Mouse (Mus musculus) heart, adult 2 months (tissue): ENCODE measurements around the gene Mettl2. TPM values are rescaled to one million over a fixed set of nuclear protein-coding genes. Genes with fewer than 3 reads are reported as not detected.
A peak's percentile ranks its signal among the peaks of the same experiment; 100 is the strongest.

Source experiments
- DNase-seq, 2 experiments: peaks; one replicate each; pipeline ENCODE4 v3.0.0; 2021
- H3K27ac ChIP-seq: fragments of 200-600 bp; 2 replicates; pipeline ENCODE4 v1.8.1; 2022
- H3K27me3 ChIP-seq: fragments of 200-500 bp; 2 replicates; pipeline ENCODE4 v1.6.1; 2012; ENCODE audit warnings: mild to moderate bottlenecking, low read length, inconsistent platforms, mixed read lengths; ENCODE audit not compliant: control insufficient read depth, insufficient read depth
- H3K36me3 ChIP-seq: fragments of 200-500 bp; 2 replicates; pipeline ENCODE4 v1.6.1; 2012; ENCODE audit warnings: low read length, inconsistent platforms; ENCODE audit not compliant: control insufficient read depth, insufficient read depth
- H3K4me1 ChIP-seq: fragments of 200-500 bp; 2 replicates; pipeline ENCODE4 v1.6.1; 2011; ENCODE audit warnings: low read length; ENCODE audit not compliant: control insufficient read depth, insufficient read depth
- H3K4me3 ChIP-seq: fragments of 200-600 bp; 2 replicates; pipeline ENCODE4 v1.8.1; 2022
- H3K79me2 ChIP-seq: fragments of 200-500 bp; replicated peaks from 2 replicates; pipeline ENCODE4 v1.6.1; 2012; ENCODE audit warnings: mild to moderate bottlenecking, inconsistent platforms, low read length, moderate library complexity, mixed read lengths; ENCODE audit not compliant: control insufficient read depth, insufficient read depth
- H3K9ac ChIP-seq: fragments of 200-500 bp; 2 replicates; pipeline ENCODE4 v1.6.1; 2012; ENCODE audit warnings: low read depth, mild to moderate bottlenecking, control low read depth, inconsistent platforms, low read length, mixed read lengths
- CTCF ChIP-seq: fragments of 200-600 bp; IDR thresholded peaks from 2 replicates; pipeline ENCODE4 v1.8.1; 2022; ENCODE audit warnings: antibody characterized with exemption, mild to moderate bottlenecking, moderate library complexity
- EP300 ChIP-seq: fragments of 200-500 bp; IDR thresholded peaks from 2 replicates; pipeline ENCODE4 v1.6.1; 2011; ENCODE audit warnings: low read depth, low read length, control low read depth; ENCODE audit not compliant: insufficient read depth
- POLR2A ChIP-seq: fragments of 200-500 bp; IDR thresholded peaks from 2 replicates; pipeline ENCODE4 v1.6.1; 2011; ENCODE audit warnings: mild to moderate bottlenecking, low read depth, low read length, control low read depth; ENCODE audit not compliant: insufficient read depth
- WGBS: fragments of 180-500 bp; shearing (Covaris S2); methylation state at CpG from one replicate; pipeline ENCODE4 v1.1.7; 2018; 5-methylcytosine and 5-hydroxymethylcytosine counted together
- intact Hi-C: fragments of 180-260 bp; cut with DNase I; formaldehyde crosslinking; loops from one replicate; pipeline ENCODE4 v1.15.1; 2025
- polyA plus RNA-seq: library from polyadenylated mRNA; depleted of rRNA; stranded (reverse); fragments of >200 nt; gene quantifications from 2 replicates; pipeline ENCODE4 v1.2.3, GENCODE M21; 2012; rRNA removed
- total RNA-seq, 2 experiments: library from RNA; stranded (reverse); gene quantifications; 2 replicates each; pipeline ENCODE4 v1.2.3; 2021

The Mettl2 gene
- total and polyA plus RNA-seq, 3 experiments: 9.0 to 12.8 (median 10.1) TPM

- 92% methylated on average over 3 of the region's 3 CpGs for WGBS
- DNase-seq: no peak
- peaks cover 9% of the 10 kb centered on the region for H3K4me1 ChIP-seq
- H3K27me3 ChIP-seq: no peaks in the 10 kb centered on the region
- H3K27ac ChIP-seq: no peak overlapping the region
- intact Hi-C loops: loop anchor here (5.0 kb wide), 1 partner anchor 57 kb away; the partner anchor contains the start of gene Mettl2
- H3K36me3 ChIP-seq: peaks cover 20% of the 10 kb centered on the region
- H3K4me3 ChIP-seq: no peak overlapping the region
- no peak overlapping the region for H3K9ac ChIP-seq
- H3K79me2 ChIP-seq: peaks cover 6% of the 10 kb centered on the region
- TF ChIP-seq CTCF: peak; percentile 40
- no peak for TF ChIP-seq EP300
- TF ChIP-seq POLR2A: no peak
These were observed 58.5 kb downstream of the Mettl2 start for GRCm38 (mm10) chr11:105184678-105185077.

Other genes with a start within 250 kb of the Mettl2 start
- gene Efcab3, start 62.8 kb upstream of the Mettl2 start, total RNA-seq: not detected
- gene Efcab3, start 62.8 kb upstream of the Mettl2 start, polyA plus RNA-seq: not detected in 2 replicates
- not detected for gene Gm10842, start 20.5 kb downstream of the Mettl2 start, total RNA-seq
- gene Gm10842, start 20.5 kb downstream of the Mettl2 start, polyA plus RNA-seq: not detected in 2 replicates
- gene Tlk2, start 52.4 kb downstream of the Mettl2 start, total RNA-seq: 10 to 100 TPM; 35.9 to 41.9 TPM
- 11.5 and 20.2 TPM in 2 replicates for gene Tlk2, start 52.4 kb downstream of the Mettl2 start, polyA plus RNA-seq
- 10 to 100 TPM; 13.9 to 17.5 TPM for gene Mrc2, start 166.2 kb downstream of the Mettl2 start, total RNA-seq
- gene Mrc2, start 166.2 kb downstream of the Mettl2 start, polyA plus RNA-seq: 11.2 and 14.5 TPM in 2 replicates